Mouse (Mus musculus) forebrain, embryonic 13.5 days (tissue): ENCODE measurements around the gene Tenm3. TPM values are rescaled to one million over a fixed set of nuclear protein-coding genes. Genes with fewer than 3 reads are reported as not detected.

ENCODE experiments used
- ATAC-seq: fragments of 200-750 bp; cut with Nextera tagmentation; 2 replicates; pipeline ENCODE4 v1.8.0; 2017
- H3K27ac ChIP-seq: fragments of 300-500 bp; sonication (generic); 2 replicates; pipeline ENCODE4 v1.5.1; 2015; ENCODE audit warnings: inconsistent platforms, mild to moderate bottlenecking, moderate library complexity
- H3K27me3 ChIP-seq: fragments of 300-500 bp; sonication (generic); 2 replicates; pipeline ENCODE4 v1.6.1; 2015; ENCODE audit warnings: mild to moderate bottlenecking, inconsistent platforms
- H3K36me3 ChIP-seq: fragments of 300-500 bp; sonication (generic); 2 replicates; pipeline ENCODE4 v1.6.1; 2015; ENCODE audit warnings: mild to moderate bottlenecking, inconsistent platforms; ENCODE audit not compliant: poor library complexity, severe bottlenecking
- H3K4me1 ChIP-seq: fragments of 300-500 bp; sonication (generic); 2 replicates; pipeline ENCODE4 v1.6.1; 2015; ENCODE audit warnings: inconsistent platforms
- H3K4me2 ChIP-seq: fragments of 300-500 bp; sonication (generic); 2 replicates; pipeline ENCODE4 v1.6.1; 2015; ENCODE audit warnings: inconsistent platforms, mild to moderate bottlenecking, moderate library complexity
- H3K4me3 ChIP-seq: fragments of 300-500 bp; sonication (generic); 2 replicates; pipeline ENCODE4 v1.5.1; 2015; ENCODE audit warnings: mild to moderate bottlenecking, inconsistent platforms
- H3K9ac ChIP-seq: fragments of 300-500 bp; sonication (generic); 2 replicates; pipeline ENCODE4 v1.6.1; 2015; ENCODE audit warnings: mild to moderate bottlenecking, inconsistent platforms
- H3K9me3 ChIP-seq: fragments of 300-500 bp; sonication (generic); replicated peaks from 2 replicates; pipeline ENCODE4 v1.6.1; 2016; ENCODE audit warnings: inconsistent platforms
- WGBS: fragments of 180-500 bp; shearing (Covaris S2); methylation state at CpG from one replicate; pipeline ENCODE4 v1.1.7; 2015; 5-methylcytosine and 5-hydroxymethylcytosine counted together
- polyA plus RNA-seq: library from polyadenylated mRNA; unstranded; fragments of >200 nt; fragmentation: Nextera tagmentation; extraction: Ambion mirVana; gene quantifications from 2 replicates; pipeline ENCODE4 v1.2.1, GENCODE M21; 2015

Gene Tenm3
- polyA plus RNA-seq, 1 experiment from 2014 or later, result 20.6 TPM

DNA sequence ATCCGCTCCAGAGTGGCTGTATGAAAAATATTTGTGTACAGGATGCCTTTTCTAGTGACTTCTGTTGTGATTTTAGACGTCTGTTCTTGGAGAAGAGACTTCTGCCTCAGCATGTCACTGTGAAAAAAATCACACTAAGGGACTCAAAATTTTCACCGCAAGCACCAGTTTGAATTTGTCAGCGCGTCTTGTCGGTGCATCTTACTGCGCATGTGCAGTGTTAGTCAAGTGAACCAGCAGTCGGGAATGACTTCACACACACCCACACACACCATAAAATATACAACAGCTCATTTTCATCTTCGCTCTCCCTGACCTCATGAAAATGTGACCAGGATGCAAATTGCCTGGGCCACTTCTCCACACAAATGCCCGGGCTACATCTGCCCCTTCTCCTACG lies 568.7 kb downstream of the Tenm3 start:
- H3K4me1 ChIP-seq, result peaks cover 6% of the 10 kb centered on the region
- no peaks in the 10 kb centered on the region for H3K27me3 ChIP-seq
- WGBS, result 94% methylated on average over 11 of the region's 11 CpGs
- H3K9me3 ChIP-seq, result peaks cover 9% of the 10 kb centered on the region
- no peak overlapping the region for H3K4me2 ChIP-seq
- ATAC-seq, result no peak
- H3K36me3 ChIP-seq, result peaks cover 34% of the 10 kb centered on the region
- H3K9ac ChIP-seq, result no peak overlapping the region
- H3K4me3 ChIP-seq, result no peak overlapping the region
- H3K27ac ChIP-seq, result no peak overlapping the region

DNA sequence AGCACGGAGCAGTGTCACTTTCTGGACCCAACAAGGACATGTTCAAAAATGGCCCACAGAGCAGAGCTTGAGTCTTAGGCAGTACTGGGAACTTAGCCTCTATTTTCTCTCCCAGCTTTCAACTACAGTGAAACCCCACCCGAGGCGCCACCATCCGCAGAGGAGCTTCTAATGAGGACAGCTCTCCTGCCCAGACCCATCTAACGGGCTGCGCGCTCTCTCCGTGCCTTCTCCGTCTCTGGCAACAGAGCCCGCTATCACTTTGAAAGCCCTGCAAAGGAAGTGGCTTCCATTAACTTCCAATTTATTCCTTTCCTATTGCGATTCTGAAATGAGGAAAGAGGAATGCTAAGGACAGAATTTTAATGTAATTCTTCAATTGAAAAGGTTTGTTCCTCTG lies 569.2 kb downstream of the Tenm3 start:
- Histone ChIP-seq H3K9ac (no peak overlapping the region), H3K27me3 (no peaks in the 10 kb centered on the region), H3K4me1 (peaks cover 6% of the 10 kb centered on the region), H3K4me3 (no peak overlapping the region), H3K36me3 (peaks cover 34% of the 10 kb centered on the region), H3K4me2 (no peak overlapping the region), H3K27ac (no peak overlapping the region), H3K9me3 (peaks cover 9% of the 10 kb centered on the region)
- 82% methylated on average over 11 of the region's 11 CpGs for WGBS
- peak; percentile 19; the same call in 1 of the 2 replicates for ATAC-seq

DNA sequence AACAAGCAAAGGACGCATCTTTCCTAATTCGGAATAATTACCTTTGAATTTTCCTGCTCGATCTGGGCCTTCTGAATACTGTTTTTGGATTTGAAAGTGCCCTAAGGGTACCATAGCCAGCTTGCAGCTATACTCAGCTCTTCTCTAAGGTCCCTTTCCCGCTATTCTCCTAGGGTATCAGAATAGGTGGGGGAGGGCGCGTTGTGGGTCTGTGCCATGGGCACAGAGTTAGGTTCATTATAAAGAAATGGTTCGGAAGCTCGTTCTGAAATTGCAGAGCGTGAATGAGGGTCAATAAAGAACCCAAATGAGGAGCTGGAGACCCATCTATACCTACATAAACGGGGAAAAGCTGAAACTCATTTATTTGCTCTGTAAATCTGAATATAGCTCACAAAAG lies 575.1 kb downstream of the Tenm3 start:
- no peak for ATAC-seq
- H3K4me3 ChIP-seq, result no peak overlapping the region
- H3K9me3 ChIP-seq, result no peaks in the 10 kb centered on the region
- no peak overlapping the region for H3K4me2 ChIP-seq
- no peaks in the 10 kb centered on the region for H3K27me3 ChIP-seq
- no peak overlapping the region for H3K27ac ChIP-seq
- WGBS, result 86% methylated on average over 10 of the region's 10 CpGs
- H3K4me1 ChIP-seq, result no peaks in the 10 kb centered on the region
- no peak overlapping the region for H3K9ac ChIP-seq
- H3K36me3 ChIP-seq, result peaks cover 7% of the 10 kb centered on the region; the same call in 1 of the 2 replicates

DNA sequence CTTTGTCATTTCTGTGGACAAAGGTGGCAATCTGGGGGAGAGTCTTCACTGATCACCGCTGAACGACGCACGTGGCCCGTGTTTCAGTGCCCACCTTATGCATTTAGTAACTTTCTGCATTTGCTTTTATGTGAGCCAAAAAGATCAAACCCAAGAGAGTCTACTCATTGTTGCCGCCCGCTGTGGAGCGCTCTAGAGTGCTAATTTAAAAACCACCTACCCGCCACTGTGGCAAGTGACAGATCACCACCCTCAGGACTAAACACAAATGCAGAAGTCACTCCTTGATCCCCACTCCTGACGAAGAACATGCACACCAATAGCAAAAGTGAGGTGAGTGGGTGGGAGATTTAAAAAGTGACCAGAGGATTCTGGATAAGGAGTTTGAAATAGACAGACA lies 583.5 kb downstream of the Tenm3 start:
- H3K4me3 ChIP-seq, result no peak overlapping the region
- no peaks in the 10 kb centered on the region for H3K9me3 ChIP-seq
- no peak overlapping the region for H3K4me2 ChIP-seq
- H3K27ac ChIP-seq, result no peak overlapping the region
- H3K27me3 ChIP-seq, result no peaks in the 10 kb centered on the region
- WGBS, result 93% methylated on average over 10 of the region's 10 CpGs
- no peak overlapping the region for H3K9ac ChIP-seq
- no peaks in the 10 kb centered on the region for H3K4me1 ChIP-seq
- ATAC-seq, result no peak
- H3K36me3 ChIP-seq, result peaks cover 8% of the 10 kb centered on the region

DNA sequence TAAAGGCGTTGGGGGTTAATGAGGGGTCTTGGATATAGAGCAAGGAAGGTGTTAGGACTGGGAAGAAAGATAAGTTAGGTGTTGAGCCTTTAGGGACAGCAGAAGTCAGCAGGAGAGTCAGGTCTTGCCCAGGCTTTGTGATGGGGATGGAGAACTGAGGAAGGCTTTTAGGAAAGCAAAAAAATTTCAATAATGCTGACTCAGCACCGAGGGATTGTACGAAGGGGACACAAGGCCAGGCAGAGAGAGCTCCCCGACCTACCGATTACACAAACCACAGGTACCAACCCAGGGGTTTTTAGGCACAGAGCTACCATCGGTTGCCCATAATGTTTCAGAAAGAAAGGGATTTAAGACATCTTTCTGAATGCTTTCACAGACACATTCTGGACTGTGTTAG lies 583.9 kb downstream of the Tenm3 start:
- WGBS, result 92% methylated on average over 6 of the region's 6 CpGs
- peaks cover 8% of the 10 kb centered on the region for H3K36me3 ChIP-seq
- H3K9ac ChIP-seq, result no peak overlapping the region
- H3K4me1 ChIP-seq, result no peaks in the 10 kb centered on the region
- H3K27me3 ChIP-seq, result no peaks in the 10 kb centered on the region
- H3K9me3 ChIP-seq, result no peaks in the 10 kb centered on the region
- no peak overlapping the region for H3K4me3 ChIP-seq
- no peak overlapping the region for H3K27ac ChIP-seq
- no peak overlapping the region for H3K4me2 ChIP-seq
- no peak for ATAC-seq

DNA sequence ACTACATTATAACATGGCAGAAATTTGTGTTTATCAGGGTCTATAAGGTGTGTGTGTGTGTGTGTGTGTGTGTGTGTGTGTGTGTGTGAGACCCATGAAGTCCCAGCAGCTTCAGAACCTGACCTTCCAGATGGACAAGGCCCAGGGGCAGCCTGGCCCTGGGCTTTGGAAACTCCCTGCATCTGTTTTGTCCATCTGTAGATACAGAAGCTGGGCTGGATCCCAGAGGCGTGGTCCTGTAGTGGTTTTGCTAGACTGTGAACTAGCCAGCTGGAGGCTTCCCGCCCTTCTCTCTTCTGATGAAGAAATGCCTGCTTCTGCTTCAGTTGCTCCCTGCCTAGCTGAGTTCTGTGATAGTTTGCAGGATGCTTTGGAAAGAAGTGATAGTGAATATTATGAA lies 599.9 kb downstream of the Tenm3 start:
- Histone ChIP-seq H3K9me3 (no peaks in the 10 kb centered on the region), H3K9ac (no peak overlapping the region), H3K4me2 (no peak overlapping the region), H3K4me1 (peaks cover 11% of the 10 kb centered on the region), H3K27ac (no peak overlapping the region), H3K27me3 (no peaks in the 10 kb centered on the region), H3K4me3 (no peak overlapping the region), H3K36me3 (peaks cover 13% of the 10 kb centered on the region)
- WGBS, result 83% methylated on average over 2 of the region's 2 CpGs
- ATAC-seq, result no peak

DNA sequence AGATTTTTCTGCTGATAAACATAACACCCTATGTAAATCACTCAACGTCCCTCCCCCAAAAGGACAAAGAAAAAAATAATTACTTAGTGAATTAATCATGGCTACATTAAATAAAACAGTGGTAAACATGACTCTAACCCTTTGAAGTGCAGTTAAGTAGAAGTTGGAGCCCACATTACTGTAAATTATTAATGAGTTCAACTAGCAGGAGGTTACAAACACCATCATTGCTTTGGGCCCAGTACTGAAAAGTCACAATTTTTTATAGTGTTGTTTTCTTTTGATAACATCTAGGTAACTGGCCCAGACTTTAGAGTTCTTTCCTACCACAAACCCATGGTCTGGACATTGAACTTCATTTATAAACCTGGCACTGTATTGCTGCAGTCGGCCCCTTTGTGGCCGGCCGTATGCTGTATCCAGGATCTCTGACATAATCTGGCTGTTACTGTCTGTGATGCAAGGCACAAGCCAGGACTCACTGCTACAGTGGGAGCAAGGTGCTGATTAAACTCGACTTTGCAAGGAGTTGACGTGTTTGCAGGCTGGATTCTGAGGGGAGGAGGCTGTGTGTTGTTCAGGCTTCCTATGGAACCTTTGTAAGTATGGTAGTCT lies 602.7 kb downstream of the Tenm3 start:
- Histone ChIP-seq H3K27me3 (no peaks in the 10 kb centered on the region), H3K4me3 (no peak overlapping the region), H3K36me3 (peaks cover 39% of the 10 kb centered on the region), H3K4me2 (no peak overlapping the region), H3K9ac (no peak overlapping the region), H3K27ac (no peak overlapping the region), H3K9me3 (no peaks in the 10 kb centered on the region), H3K4me1 (peaks cover 17% of the 10 kb centered on the region)
- WGBS, result 64% methylated on average over 6 of the region's 6 CpGs
- no peak for ATAC-seq

DNA sequence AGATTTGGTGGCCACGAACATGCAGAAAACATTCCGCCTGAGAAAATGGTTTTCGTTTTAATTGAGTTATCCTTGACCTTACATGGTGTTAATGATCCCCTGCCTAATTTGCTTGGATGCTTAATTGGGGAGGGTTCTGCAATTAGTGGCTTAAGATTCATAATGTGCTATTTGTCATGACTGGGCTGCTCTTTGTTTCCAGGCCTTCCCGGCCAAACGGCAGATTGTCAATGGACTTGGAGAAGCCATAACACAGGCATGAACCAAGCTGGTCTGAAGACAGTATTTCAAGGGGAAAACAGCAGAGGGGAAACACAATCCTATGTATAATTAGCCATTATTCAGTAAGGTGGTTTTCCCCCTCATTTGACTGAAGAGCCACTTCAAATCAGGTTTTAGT lies 606.8 kb downstream of the Tenm3 start:
- H3K9ac ChIP-seq, result no peak overlapping the region
- no peak overlapping the region for H3K4me2 ChIP-seq
- ATAC-seq, result peak; percentile 34; the same call in 1 of the 2 replicates
- H3K36me3 ChIP-seq, result peaks cover 57% of the 10 kb centered on the region
- H3K9me3 ChIP-seq, result peaks cover 8% of the 10 kb centered on the region; the same call in 1 of the 2 replicates
- 50% methylated on average over 5 of the region's 5 CpGs for WGBS
- H3K4me3 ChIP-seq, result no peak overlapping the region
- no peaks in the 10 kb centered on the region for H3K27me3 ChIP-seq
- peaks cover 17% of the 10 kb centered on the region for H3K4me1 ChIP-seq
- H3K27ac ChIP-seq, result 0 out of 2 replicates have a peak overlapping the region, but pooled peaks have one; percentile 48

DNA sequence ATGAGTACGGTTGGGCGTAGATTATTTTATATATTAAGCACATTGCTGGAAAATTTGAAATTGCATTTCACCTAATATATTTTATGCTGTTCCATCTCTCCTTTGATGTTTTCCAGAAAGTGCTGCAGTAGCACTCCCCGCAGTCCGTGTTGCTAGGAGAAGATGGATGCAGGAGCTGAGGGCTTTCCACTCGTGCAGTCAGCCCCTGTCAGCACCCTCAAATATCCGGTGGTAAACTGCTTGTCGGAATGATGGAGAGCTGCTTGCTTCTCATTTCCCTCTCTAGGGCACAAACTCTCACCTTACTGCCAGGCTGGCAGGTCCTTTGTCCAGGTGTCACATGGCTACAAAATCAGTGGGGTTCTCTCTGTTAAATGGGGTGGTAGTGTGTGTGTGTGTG lies 610.8 kb downstream of the Tenm3 start:
- ATAC-seq, result no peak
- H3K27ac ChIP-seq, result no peak overlapping the region
- no peak overlapping the region for H3K9ac ChIP-seq
- 90% methylated on average over 7 of the region's 7 CpGs for WGBS
- no peak overlapping the region for H3K4me3 ChIP-seq
- H3K36me3 ChIP-seq, result peaks cover 62% of the 10 kb centered on the region
- H3K4me2 ChIP-seq, result no peak overlapping the region
- no peaks in the 10 kb centered on the region for H3K27me3 ChIP-seq
- peaks cover 15% of the 10 kb centered on the region for H3K9me3 ChIP-seq
- 0 out of 2 replicates have a peak, but pooled peaks cover 9% of the 10 kb centered on the region for H3K4me1 ChIP-seq

DNA sequence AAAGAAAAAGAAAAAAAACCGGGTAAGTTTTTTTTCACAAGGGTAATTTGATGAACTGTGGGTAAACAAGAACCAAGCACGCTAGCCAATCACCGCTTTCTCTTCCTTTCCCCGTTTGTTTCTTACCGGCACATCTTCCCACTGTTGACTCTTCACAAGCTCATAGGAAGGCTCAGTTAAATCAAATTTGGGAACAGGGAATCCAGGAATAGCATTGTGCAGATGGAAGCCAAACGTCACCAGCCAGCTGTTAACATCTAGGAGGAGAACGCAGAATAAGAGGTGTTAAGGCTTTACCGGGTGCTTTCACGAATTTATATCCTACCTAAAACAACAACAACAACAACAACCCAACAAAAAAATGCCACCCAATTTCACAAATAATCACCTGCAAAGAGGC lies 611.9 kb downstream of the Tenm3 start:
- 81% methylated on average over 9 of the region's 9 CpGs for WGBS
- no peak for ATAC-seq
- Histone ChIP-seq H3K27ac (no peak overlapping the region), H3K36me3 (peaks cover 53% of the 10 kb centered on the region), H3K27me3 (no peaks in the 10 kb centered on the region), H3K4me1 (0 out of 2 replicates have a peak, but pooled peaks cover 4% of the 10 kb centered on the region), H3K9me3 (peaks cover 15% of the 10 kb centered on the region), H3K9ac (no peak overlapping the region), H3K4me2 (no peak overlapping the region), H3K4me3 (no peak overlapping the region)

DNA sequence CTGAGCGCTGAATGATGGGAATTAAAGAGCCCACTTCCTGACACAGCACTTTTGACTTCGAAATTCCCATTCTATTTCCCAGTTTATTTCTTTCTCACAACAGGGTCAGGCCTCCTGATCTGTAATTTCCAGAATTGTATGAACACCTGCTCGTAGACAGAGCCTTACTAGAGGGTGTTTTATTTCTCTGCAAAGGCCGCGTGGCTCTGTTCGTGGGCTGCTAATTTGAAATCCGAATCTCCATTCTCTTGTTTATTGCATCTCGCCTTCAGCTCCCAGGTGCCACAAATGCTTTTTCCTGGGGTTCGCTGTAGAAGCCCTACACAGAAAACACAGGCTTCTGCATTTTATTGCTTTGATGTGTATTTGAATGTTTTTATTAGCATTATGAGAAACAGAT lies 612.4 kb downstream of the Tenm3 start:
- 60% methylated on average over 9 of the region's 9 CpGs for WGBS
- Histone ChIP-seq H3K27ac (no peak overlapping the region), H3K27me3 (no peaks in the 10 kb centered on the region), H3K4me2 (no peak overlapping the region), H3K4me3 (no peak overlapping the region), H3K9me3 (peaks cover 15% of the 10 kb centered on the region), H3K9ac (no peak overlapping the region), H3K36me3 (peaks cover 49% of the 10 kb centered on the region), H3K4me1 (0 out of 2 replicates have a peak, but pooled peaks cover 4% of the 10 kb centered on the region)
- ATAC-seq, result no peak

DNA sequence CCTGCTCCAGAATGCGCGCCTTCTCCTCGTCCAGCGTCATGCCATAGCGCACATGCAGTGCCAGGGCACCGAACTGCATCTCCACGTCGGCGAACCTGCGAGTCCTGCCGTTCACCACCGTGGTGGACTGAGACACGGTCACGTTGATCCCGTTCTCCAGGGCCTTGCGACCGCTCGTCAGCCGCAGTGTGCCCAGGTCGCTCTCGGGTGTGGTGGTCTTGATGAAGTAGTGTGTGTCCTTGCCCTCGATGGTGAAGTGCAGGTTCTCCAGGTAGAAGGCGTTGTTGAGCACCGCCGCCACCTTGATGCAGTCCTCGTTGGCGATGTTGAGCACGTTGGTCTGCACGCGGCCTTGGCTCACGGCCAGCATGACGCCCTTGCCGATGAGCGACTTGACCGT lies 615.1 kb downstream of the Tenm3 start:
- Histone ChIP-seq H3K4me3 (no peak overlapping the region), H3K9me3 (peaks cover 7% of the 10 kb centered on the region; the same call in 1 of the 2 replicates), H3K9ac (no peak overlapping the region), H3K27me3 (0 out of 2 replicates have a peak, but pooled peaks cover 5% of the 10 kb centered on the region), H3K4me1 (peaks cover 28% of the 10 kb centered on the region), H3K27ac (no peak overlapping the region), H3K36me3 (peaks cover 27% of the 10 kb centered on the region), H3K4me2 (no peak overlapping the region)
- no peak for ATAC-seq
- WGBS, result 98% methylated on average over 35 of the region's 35 CpGs

DNA sequence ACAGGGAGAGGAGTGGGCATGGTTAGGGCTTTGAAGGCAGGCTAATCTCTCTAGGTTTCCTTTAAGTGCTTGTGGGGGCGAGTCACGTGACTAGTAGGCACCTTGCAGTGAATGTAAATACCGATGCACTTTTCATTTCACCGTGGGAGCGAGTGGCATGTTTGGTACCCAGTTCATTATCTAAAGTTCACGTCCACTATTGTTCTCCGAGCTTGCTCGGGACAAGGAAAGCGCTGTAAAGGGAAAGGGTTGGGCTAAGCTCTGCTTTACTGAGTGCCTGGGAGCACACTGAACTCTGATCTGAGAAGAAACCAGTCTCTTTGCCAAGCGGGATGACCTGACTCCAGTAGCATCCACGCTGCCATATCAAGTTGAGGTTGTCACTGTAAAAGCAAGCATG lies 619.0 kb downstream of the Tenm3 start:
- Histone ChIP-seq H3K4me3 (no peak overlapping the region), H3K27ac (peak overlapping the region; percentile 40), H3K27me3 (0 out of 2 replicates have a peak, but pooled peaks cover 8% of the 10 kb centered on the region), H3K9ac (peak overlapping the region; percentile 21; the same call in 1 of the 2 replicates), H3K4me1 (peaks cover 52% of the 10 kb centered on the region), H3K36me3 (peaks cover 15% of the 10 kb centered on the region), H3K9me3 (peaks cover 7% of the 10 kb centered on the region; the same call in 1 of the 2 replicates), H3K4me2 (peak overlapping the region; percentile 46)
- ATAC-seq, result peak; percentile 4; the same call in 1 of the 2 replicates
- 4% methylated on average over 11 of the region's 11 CpGs for WGBS
